Mouse (Mus musculus) heart, postnatal 0 days (tissue): ENCODE data around the gene Gps2. TPM values are rescaled to one million over a fixed set of nuclear protein-coding genes. Genes with fewer than 3 reads are reported as not detected.

Experiments used
- ATAC-seq: fragments of 200-750 bp; cut with Nextera tagmentation; 2 replicates; pipeline ENCODE4 v1.8.0; 2017; ENCODE audit warnings: low read depth, moderate number of reproducible peaks, moderate library complexity; ENCODE audit not compliant: insufficient read depth
- DNase-seq: peaks from one replicate; pipeline ENCODE4 v3.0.0-alpha.2; 2016; ENCODE audit warnings: low spot score
- H3K27ac ChIP-seq: fragments of 300-500 bp; sonication (generic); 2 replicates; pipeline ENCODE4 v1.5.1; 2014; ENCODE audit warnings: low read depth, mild to moderate bottlenecking
- H3K27me3 ChIP-seq: fragments of 300-500 bp; sonication (generic); 2 replicates; pipeline ENCODE4 v1.6.1; 2014; ENCODE audit warnings: low read length, mixed read lengths; ENCODE audit not compliant: control insufficient read depth, insufficient read depth
- H3K36me3 ChIP-seq: fragments of 300-500 bp; sonication (generic); replicated peaks from 2 replicates; pipeline ENCODE4 v1.6.1; 2014; ENCODE audit warnings: low read length, mixed read lengths; ENCODE audit not compliant: control insufficient read depth, insufficient read depth
- H3K4me1 ChIP-seq: fragments of 300-500 bp; sonication (generic); 2 replicates; pipeline ENCODE4 v1.6.1; 2014; ENCODE audit warnings: antibody characterized with exemption; ENCODE audit not compliant: control insufficient read depth, insufficient read depth
- H3K4me2 ChIP-seq: fragments of 300-500 bp; sonication (generic); 2 replicates; pipeline ENCODE4 v1.6.1; 2014; ENCODE audit warnings: low read depth, mild to moderate bottlenecking, low read length, moderate library complexity
- H3K4me3 ChIP-seq: fragments of 300-500 bp; sonication (generic); 2 replicates; pipeline ENCODE4 v1.5.1; 2014; ENCODE audit warnings: low read depth, low read length
- H3K9ac ChIP-seq: fragments of 300-500 bp; sonication (generic); replicated peaks from 2 replicates; pipeline ENCODE4 v1.6.1; 2014; ENCODE audit warnings: low read depth, low read length, mixed read lengths
- H3K9me3 ChIP-seq: fragments of 300-500 bp; sonication (generic); replicated peaks from 2 replicates; pipeline ENCODE4 v1.6.1; 2016; ENCODE audit warnings: low read length; ENCODE audit not compliant: control insufficient read depth
- CTCF ChIP-seq: IDR thresholded peaks from 2 replicates; pipeline ENCODE4 v1.5.1; 2016; ENCODE audit warnings: antibody characterized with exemption, control low read depth, low read depth
- EP300 ChIP-seq: IDR thresholded peaks from 2 replicates; pipeline ENCODE4 v1.6.1; 2016; ENCODE audit warnings: antibody characterized with exemption, low read depth
- WGBS: fragments of 180-500 bp; shearing (Covaris S2); extraction: QIAGEN DNeasy Blood & Tissue Kit; methylation state at CpG from one replicate; pipeline ENCODE4 v1.1.7; 2014; 5-methylcytosine and 5-hydroxymethylcytosine counted together
- polyA plus RNA-seq: library from polyadenylated mRNA; unstranded; fragments of >200 nt; fragmentation: Nextera tagmentation; extraction: Ambion mirVana; gene quantifications from 2 replicates; pipeline ENCODE4 v1.2.1, GENCODE M21; 2015
- total RNA-seq: library from RNA; depleted of rRNA; stranded (reverse); fragments of >200 nt; gene quantifications from 2 replicates; pipeline ENCODE4 v1.2.3, GENCODE M21; 2014; ENCODE audit warnings: low replicate concordance

Gene Gps2
- total and polyA plus RNA-seq, 2 experiments from 2014 or later: 37.1 to 48.6 TPM

DNA sequence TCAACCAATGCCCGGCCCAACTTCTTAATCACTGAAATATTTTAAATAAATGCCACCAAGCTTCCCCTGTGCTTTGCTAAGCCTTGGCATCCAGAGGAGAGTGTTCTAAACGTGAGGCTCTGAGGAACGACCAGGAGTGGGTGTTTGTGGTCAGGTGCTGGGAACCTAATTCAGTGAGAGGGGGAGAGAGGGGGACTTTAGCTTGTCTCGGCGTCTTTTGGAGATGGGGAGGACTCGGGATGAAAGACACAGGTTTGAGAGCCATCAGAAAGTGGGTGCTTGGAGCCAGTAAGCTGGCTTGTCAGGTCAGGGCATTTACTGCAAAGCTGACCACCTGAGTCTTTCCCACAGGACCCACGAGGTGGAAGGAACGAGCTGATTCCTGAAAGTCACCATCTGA, 18.1 kb downstream of the Gps2 start:
- 59% methylated on average over 8 of the region's 8 CpGs for WGBS
- ATAC-seq (no peak), DNase-seq (no peak)
- peaks cover 8% of the 10 kb centered on the region for H3K27me3 ChIP-seq
- no peak overlapping the region for H3K4me2 ChIP-seq
- peaks cover 10% of the 10 kb centered on the region for H3K4me1 ChIP-seq
- TF ChIP-seq EP300 (no peak), CTCF (no peak)
- H3K9me3 ChIP-seq: no peaks in the 10 kb centered on the region
- no peak overlapping the region for H3K4me3 ChIP-seq
- no peaks in the 10 kb centered on the region for H3K36me3 ChIP-seq
- H3K9ac ChIP-seq: no peak overlapping the region
- no peak overlapping the region for H3K27ac ChIP-seq

DNA sequence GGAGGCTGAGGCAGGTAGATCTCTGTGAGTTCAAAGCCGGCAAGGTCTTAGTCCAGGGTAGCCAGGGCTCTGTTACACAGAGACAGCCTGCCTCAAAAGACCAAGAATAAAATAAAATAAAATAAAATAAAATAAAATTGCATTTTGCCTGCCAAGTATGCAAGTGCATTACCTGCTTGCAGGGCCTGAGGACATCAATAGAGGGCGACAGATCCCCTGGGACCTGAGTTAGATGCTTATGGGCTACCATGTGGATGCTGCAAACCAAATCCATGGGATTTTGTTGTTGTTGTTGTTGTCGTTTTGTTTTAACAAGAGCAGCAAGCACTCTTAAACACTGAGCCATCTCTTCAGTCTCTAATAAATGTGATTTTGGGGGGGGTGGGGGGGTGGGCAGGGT, 18.6 kb downstream of the Gps2 start:
- no peak for ATAC-seq
- 44% methylated on average over 3 of the region's 3 CpGs for WGBS
- Histone ChIP-seq H3K27ac (no peak overlapping the region), H3K4me3 (no peak overlapping the region), H3K4me2 (no peak overlapping the region), H3K9me3 (no peaks in the 10 kb centered on the region), H3K36me3 (no peaks in the 10 kb centered on the region), H3K27me3 (peaks cover 8% of the 10 kb centered on the region), H3K4me1 (peaks cover 14% of the 10 kb centered on the region), H3K9ac (no peak overlapping the region)
- TF ChIP-seq EP300 (no peak), CTCF (no peak)
- DNase-seq: no peak

- Histone ChIP-seq H3K4me1 (peaks cover 20% of the 10 kb centered on the region), H3K36me3 (no peaks in the 10 kb centered on the region), H3K4me2 (no peak overlapping the region), H3K9me3 (no peaks in the 10 kb centered on the region), H3K27ac (no peak overlapping the region), H3K4me3 (no peak overlapping the region), H3K27me3 (peaks cover 8% of the 10 kb centered on the region), H3K9ac (no peak overlapping the region)
- 67% methylated on average over 4 of the region's 4 CpGs for WGBS
- no peak for ATAC-seq
- DNase-seq: no peak
- TF ChIP-seq EP300: no peak
- TF ChIP-seq CTCF: no peak
Observed at GRCm38 (mm10) chr11:69933066-69933465, 19.4 kb downstream of the Gps2 start.

DNA sequence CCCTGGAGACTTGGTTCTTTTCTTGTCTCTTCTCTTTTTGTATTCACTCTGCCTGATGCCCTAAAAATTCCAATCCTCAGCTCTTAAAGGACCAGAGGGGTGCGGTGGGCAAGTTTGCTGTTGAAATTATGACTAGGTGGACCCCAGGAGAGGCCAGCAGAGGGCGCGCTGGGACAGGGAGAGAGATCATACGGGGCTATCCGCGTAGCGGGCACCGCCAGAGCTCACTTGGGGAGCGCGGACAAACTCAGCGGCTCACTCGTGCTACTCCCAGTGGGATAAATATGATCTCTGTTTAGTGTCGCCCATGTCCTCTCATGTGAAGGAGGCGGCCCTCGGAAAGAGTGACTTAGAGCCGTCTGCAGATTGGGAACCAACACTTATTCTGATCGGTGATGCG, 20.5 kb downstream of the Gps2 start:
- H3K4me3 ChIP-seq: no peak overlapping the region; the same call in 1 of the 2 replicates
- TF ChIP-seq EP300 (no peak), CTCF (peak; percentile 89)
- 1% methylated on average over 18 of the region's 18 CpGs for WGBS
- no peak overlapping the region for H3K9ac ChIP-seq
- H3K9me3 ChIP-seq: no peaks in the 10 kb centered on the region
- peak; percentile 59 for ATAC-seq
- peak overlapping the region; percentile 43 for H3K4me2 ChIP-seq
- H3K4me1 ChIP-seq: peaks cover 30% of the 10 kb centered on the region
- no peaks in the 10 kb centered on the region for H3K36me3 ChIP-seq
- no peak overlapping the region for H3K27ac ChIP-seq
- peak; percentile 91 for DNase-seq
- H3K27me3 ChIP-seq: peaks cover 8% of the 10 kb centered on the region

GRCm38 (mm10) chr11:69934681-69935080, 21.0 kb downstream of the Gps2 start:
- H3K4me3 ChIP-seq: peak overlapping the region; percentile 57
- WGBS: 18% methylated on average over 6 of the region's 6 CpGs
- H3K9ac ChIP-seq: no peak overlapping the region
- no peaks in the 10 kb centered on the region for H3K36me3 ChIP-seq
- H3K9me3 ChIP-seq: no peaks in the 10 kb centered on the region
- DNase-seq (no peak), ATAC-seq (no peak)
- H3K4me1 ChIP-seq: peaks cover 30% of the 10 kb centered on the region
- peaks cover 8% of the 10 kb centered on the region for H3K27me3 ChIP-seq
- TF ChIP-seq EP300 (no peak), CTCF (no peak)
- H3K4me2 ChIP-seq: peak overlapping the region; percentile 43
- no peak overlapping the region for H3K27ac ChIP-seq

GRCm38 (mm10) chr11:69935137-69935879, 21.6 kb downstream of the Gps2 start, which contains the start of gene Ybx2:
Gene Ybx2 (plus strand): TSS chr11:69935796.
- H3K4me3 ChIP-seq: peak within 1 kb of the TSS; percentile 57
- 3% methylated on average over 48 of the region's 62 CpGs for WGBS
- ATAC-seq (peak; percentile 80), DNase-seq (peak; percentile 82)
- H3K36me3 ChIP-seq: no peaks in the 10 kb centered on the region
- peaks cover 30% of the 10 kb centered on the region for H3K4me1 ChIP-seq
- H3K27ac ChIP-seq: peak within 1 kb of the TSS; percentile 88
- H3K9ac ChIP-seq: peak within 1 kb of the TSS; percentile 51
- peaks cover 8% of the 10 kb centered on the region for H3K27me3 ChIP-seq
- no peaks in the 10 kb centered on the region for H3K9me3 ChIP-seq
- TF ChIP-seq CTCF: no peak
- no peak; the same call in 1 of the 2 replicates for TF ChIP-seq EP300
- H3K4me2 ChIP-seq: peak within 1 kb of the TSS; percentile 92
